Comparison of ENCODE assay signal across 8 mouse cellular contexts in the genomic region with DNA sequence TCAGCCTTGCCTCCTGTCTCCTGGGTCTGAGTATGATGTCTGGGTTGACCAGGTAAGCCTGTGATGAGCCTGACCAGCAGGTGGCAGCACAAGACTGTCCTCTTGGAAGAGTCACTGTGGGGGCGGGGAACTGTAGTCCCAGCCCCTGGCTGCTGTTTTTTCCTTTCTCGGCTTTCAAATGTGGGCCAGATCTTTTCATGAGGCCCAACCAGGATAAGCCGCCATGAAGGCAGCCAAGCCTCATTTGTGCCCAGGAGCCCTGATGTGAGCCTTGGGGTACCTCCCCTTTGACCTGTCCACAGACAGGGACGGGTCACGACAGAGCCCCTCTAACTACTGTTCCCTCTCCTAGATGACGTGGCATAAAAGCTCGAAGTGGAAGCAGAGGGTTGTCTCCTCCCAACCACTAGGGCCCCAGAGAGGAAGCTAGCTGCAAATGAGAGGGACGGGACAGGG. TPM values are rescaled to one million over a fixed set of nuclear protein-coding genes. Genes with fewer than 3 reads are reported as not detected.
DNase-seq lines count a peak whose midpoint lies in the region; ATAC-seq and TF ChIP-seq lines count a peak whose summit lies in the region.

No protein-coding gene starts in this region.

- in situ Hi-C loops in CH12.LX (cut with MboI; ENCODE audit: low pct_ligation_motif_present, low pct_unique_long_range_greater_than_20kb, low sequenced_read_pairs), result no loop called here

- TF ChIP-seq POLR2A in CH12.LX (IDR thresholded peaks at IDR 0.05; ENCODE audit: low read depth, low read length), result peak; percentile 68

- ATAC-seq in forebrain, embryonic 12.5 days (ENCODE audit: low FRiP score), result peak; percentile 48
- peak; percentile 73 for ATAC-seq in liver, postnatal 0 days
- ATAC-seq in neural tube, embryonic 14.5 days (ENCODE audit: low read depth), result peak; percentile 41; the same call in 1 of the 2 replicates

- H3K27me3 ChIP-seq in CH12.LX (replicated peaks), result no peaks in the 10 kb centered on the region
- H3K27me3 ChIP-seq in forebrain, embryonic 12.5 days, result peaks cover 5% of the 10 kb centered on the region; the same call in 1 of the 2 replicates
- H3K27me3 ChIP-seq in liver, postnatal 0 days (ENCODE audit: insufficient read depth, low read length), result peaks cover 35% of the 10 kb centered on the region
- H3K27me3 ChIP-seq in neural tube, embryonic 14.5 days (ENCODE audit: control insufficient read depth, insufficient read depth, low read length), result no peaks in the 10 kb centered on the region

- H3K9ac ChIP-seq in CH12.LX (ENCODE audit: insufficient read depth, low read depth), result peak overlapping the region; percentile 8; the same call in 1 of the 2 replicates
- H3K9ac ChIP-seq in forebrain, embryonic 12.5 days, result peak overlapping the region; percentile 98
- H3K9ac ChIP-seq in liver, postnatal 0 days (replicated peaks), result no peak overlapping the region; the same call in 1 of the 2 replicates
- peak overlapping the region; percentile 28; the same call in 1 of the 2 replicates for H3K9ac ChIP-seq in neural tube, embryonic 14.5 days (replicated peaks; ENCODE audit: low read depth, low read length)

- peak overlapping the region in 2 of 3 experiments; percentile 25 to 33 for H3K4me3 ChIP-seq in CH12.LX (replicated peaks in 1 of 3; ENCODE audit: low read depth in 2 of 3, low read length in 2 of 3, poor library complexity in 1 of 3)
- H3K4me3 ChIP-seq in forebrain, embryonic 12.5 days (replicated peaks), result peak overlapping the region; percentile 95
- peak overlapping the region; percentile 7; the same call in 1 of the 2 replicates for H3K4me3 ChIP-seq in liver, postnatal 0 days (ENCODE audit: low read depth, low read length)
- H3K4me3 ChIP-seq in neural tube, embryonic 14.5 days (ENCODE audit: low read depth, low read length), result peak overlapping the region; percentile 85

- peak overlapping the region; percentile 63 for H3K27ac ChIP-seq in CH12.LX (ENCODE audit: insufficient read depth, low read depth)
- peak overlapping the region; percentile 89 for H3K27ac ChIP-seq in forebrain, embryonic 12.5 days
- H3K27ac ChIP-seq in liver, postnatal 0 days (ENCODE audit: low read depth), result peak overlapping the region; percentile 74
- peak overlapping the region; percentile 72 for H3K27ac ChIP-seq in neural tube, embryonic 14.5 days (ENCODE audit: low read depth, low read length)

- peak; percentile 98 for DNase-seq in CH12.LX (ENCODE audit: extremely low read depth)
- DNase-seq in c-Kit-positive CD71-positive TER-119-negative erythroid progenitor cells, embryonic 14.5 days (ENCODE audit: low read depth), result peak; percentile 91
- peak; percentile 97 to 99 for DNase-seq in heart, postnatal 10 days
- DNase-seq in large intestine, adult 2 months (ENCODE audit: low read depth, low spot score), result peak; percentile 76
- DNase-seq in liver, postnatal 0 days, result peak; percentile 95
- DNase-seq in testis, postnatal 10 days (ENCODE audit: low spot score), result peak; percentile 100

- peaks cover 11% of the 10 kb centered on the region for H3K9me3 ChIP-seq in CH12.LX (replicated peaks; ENCODE audit: low read length)
- no peaks in the 10 kb centered on the region for H3K9me3 ChIP-seq in forebrain, embryonic 12.5 days
- H3K9me3 ChIP-seq in liver, postnatal 0 days (ENCODE audit: low read length), result no peaks in the 10 kb centered on the region
- H3K9me3 ChIP-seq in neural tube, embryonic 14.5 days (ENCODE audit: control insufficient read depth, low read length), result no peaks in the 10 kb centered on the region

- H3K4me2 ChIP-seq in CH12.LX (ENCODE audit: insufficient read depth, low read depth, poor library complexity, severe bottlenecking), result peak overlapping the region; percentile 52
- peak overlapping the region; percentile 97 for H3K4me2 ChIP-seq in forebrain, embryonic 12.5 days
- peak overlapping the region; percentile 68 for H3K4me2 ChIP-seq in liver, postnatal 0 days (ENCODE audit: low read depth, low read length)
- H3K4me2 ChIP-seq in neural tube, embryonic 14.5 days (ENCODE audit: low read depth, low read length), result peak overlapping the region; percentile 96

- peak; percentile 98 for TF ChIP-seq RAD21 in CH12.LX (IDR thresholded peaks at IDR 0.05; ENCODE audit: low read depth, low read length)

- intact Hi-C loops in heart, postnatal 10 days (cut with DNase I), result loop anchor here (1.0 to 5.0 kb wide), 3 partner anchors 28 to 289 kb away; no protein-coding TSS in a partner anchor

- no peaks in the 10 kb centered on the region for H3K79me2 ChIP-seq in CH12.LX (replicated peaks; ENCODE audit: control insufficient read depth, extremely low read depth, insufficient read depth, poor library complexity, severe bottlenecking)

- dilution Hi-C loops in CH12.LX (cut with MboI; ENCODE audit: extremely low pct_ligation_motif_present, extremely low pct_unique_long_range_greater_than_20kb, low sequenced_read_pairs), result no loop called here

- 1% methylated on average over 8 of the region's 8 CpGs for WGBS in forebrain, embryonic 12.5 days
- 19% methylated on average over 8 of the region's 8 CpGs for WGBS in large intestine, adult 2 months
- WGBS in liver, postnatal 0 days (ENCODE audit: insufficient replicate concordance), result 0% methylated on average over 8 of the region's 8 CpGs
- WGBS in neural tube, embryonic 14.5 days, result 1% methylated on average over 8 of the region's 8 CpGs

- H3K4me1 ChIP-seq in CH12.LX (ENCODE audit: control insufficient read depth in 1 of 2, insufficient read depth in 2 of 2), result peaks cover 8 to 32% of the 10 kb centered on the region in 2 experiments
- H3K4me1 ChIP-seq in forebrain, embryonic 12.5 days, result peaks cover 42% of the 10 kb centered on the region
- peaks cover 32% of the 10 kb centered on the region for H3K4me1 ChIP-seq in liver, postnatal 0 days (ENCODE audit: insufficient read depth)
- H3K4me1 ChIP-seq in neural tube, embryonic 14.5 days (ENCODE audit: control insufficient read depth, insufficient read depth, low read length), result peaks cover 21% of the 10 kb centered on the region

- no peak for TF ChIP-seq EP300 in CH12.LX (IDR thresholded peaks at IDR 0.05; ENCODE audit: low read length)
- TF ChIP-seq EP300 in liver, postnatal 0 days (IDR thresholded peaks at IDR 0.05; ENCODE audit: low read depth), result no peak

- H3K36me3 ChIP-seq in CH12.LX (replicated peaks in 1 of 2; ENCODE audit: control insufficient read depth in 1 of 2, insufficient read depth in 1 of 2, low read length in 1 of 2), result peaks cover 4 to 18% of the 10 kb centered on the region in 2 experiments
- H3K36me3 ChIP-seq in forebrain, embryonic 12.5 days (replicated peaks), result peaks cover 42% of the 10 kb centered on the region
- H3K36me3 ChIP-seq in liver, postnatal 0 days (replicated peaks; ENCODE audit: insufficient read depth, low read length), result no peaks in the 10 kb centered on the region
- H3K36me3 ChIP-seq in neural tube, embryonic 14.5 days (ENCODE audit: control insufficient read depth, insufficient read depth, low read length), result 0 out of 2 replicates have a peak, but pooled peaks cover 7% of the 10 kb centered on the region

- peak; percentile 75 to 98 for TF ChIP-seq CTCF in CH12.LX (conservative IDR thresholded peaks at IDR 0.05 in 1 of 2, IDR thresholded peaks at IDR 0.05 in 1 of 2; ENCODE audit: low read depth in 2 of 2, low read length in 2 of 2)
- TF ChIP-seq CTCF in liver, postnatal 0 days (IDR thresholded peaks at IDR 0.05; ENCODE audit: low read depth), result peak; percentile 97

TF ChIP-seq in CH12.LX, 34 proteins besides CTCF, POLR2A, EP300 and RAD21 (continues in another document):
- TF ChIP-seq SIN3A (IDR thresholded peaks at IDR 0.05; ENCODE audit: low read length) (peak; percentile 72; the same call in 1 of the 2 replicates), MAX (IDR thresholded peaks at IDR 0.05; ENCODE audit: low read length) (no peak), JUND (conservative IDR thresholded peaks at IDR 0.05; ENCODE audit: low read depth, low read length) (peak; percentile 48)

RNA-seq across cellular contexts. Expression of gene Ckb, which starts 3.7 kb away (rescaled TPM):
- total RNA-seq in CH12.LX (2012; rRNA removed) (3.2 and 3.7 TPM in 2 replicates), CH12.LX (2014; rRNA removed) (not detected in 2 replicates)
- 0.27 and 0.54 TPM in 2 replicates for polyA plus RNA-seq in CH12.LX (2012; ENCODE audit: insufficient read length, low read depth)
- 2,395 and 2,485 TPM in 2 replicates for polyA plus RNA-seq in forebrain, embryonic 12.5 days (2016; fragmentation: Nextera tagmentation; extraction: Ambion mirVana)
- 100 to 1,000 TPM; 127 to 140 TPM for total RNA-seq in heart, postnatal 10 days (2021)
- polyA plus RNA-seq in large intestine, adult 2 months (2012; rRNA removed), result 427 TPM in 2 replicates
- 28.1 and 32.7 TPM in 2 replicates for polyA plus RNA-seq in liver, postnatal 0 days (2015; fragmentation: Nextera tagmentation; extraction: Ambion mirVana)
- 1,430 and 1,628 TPM in 2 replicates for polyA plus RNA-seq in neural tube, embryonic 14.5 days (2014; fragmentation: Nextera tagmentation; extraction: Ambion mirVana)

RNA-seq across cellular contexts. Expression of gene Trmt61a, which starts 9.4 kb away (rescaled TPM):
- total RNA-seq in CH12.LX (2012; rRNA removed), result 37.4 and 55.0 TPM in 2 replicates
- 21.8 and 23.3 TPM in 2 replicates for total RNA-seq in CH12.LX (2014; rRNA removed)
- polyA plus RNA-seq in CH12.LX (2012; ENCODE audit: insufficient read length, low read depth), result 34.1 and 35.5 TPM in 2 replicates
- 15.4 and 16.7 TPM in 2 replicates for polyA plus RNA-seq in forebrain, embryonic 12.5 days (2016; fragmentation: Nextera tagmentation; extraction: Ambion mirVana)
- 1 to 10 TPM; 6.4 to 8.3 TPM for total RNA-seq in heart, postnatal 10 days (2021)
- polyA plus RNA-seq in large intestine, adult 2 months (2012; rRNA removed), result 28.0 and 33.9 TPM in 2 replicates
- 4.3 and 5.7 TPM in 2 replicates for polyA plus RNA-seq in liver, postnatal 0 days (2015; fragmentation: Nextera tagmentation; extraction: Ambion mirVana)
- polyA plus RNA-seq in neural tube, embryonic 14.5 days (2014; fragmentation: Nextera tagmentation; extraction: Ambion mirVana), result 4.3 and 5.0 TPM in 2 replicates

RNA-seq across cellular contexts. Expression of gene Bag5, which starts 44.6 kb away (rescaled TPM):
- total RNA-seq in CH12.LX (2012; rRNA removed) (24.1 and 26.9 TPM in 2 replicates), CH12.LX (2014; rRNA removed) (25.6 and 27.9 TPM in 2 replicates)
- 27.9 and 29.2 TPM in 2 replicates for polyA plus RNA-seq in CH12.LX (2012; ENCODE audit: insufficient read length, low read depth)
- 59.0 and 62.7 TPM in 2 replicates for polyA plus RNA-seq in forebrain, embryonic 12.5 days (2016; fragmentation: Nextera tagmentation; extraction: Ambion mirVana)
- total RNA-seq in heart, postnatal 10 days (2021), result 10 to 100 TPM; 29.1 to 32.7 TPM
- polyA plus RNA-seq in large intestine, adult 2 months (2012; rRNA removed), result 7.3 and 8.1 TPM in 2 replicates
- 16.7 TPM in 2 replicates for polyA plus RNA-seq in liver, postnatal 0 days (2015; fragmentation: Nextera tagmentation; extraction: Ambion mirVana)
- 68.1 and 71.8 TPM in 2 replicates for polyA plus RNA-seq in neural tube, embryonic 14.5 days (2014; fragmentation: Nextera tagmentation; extraction: Ambion mirVana)

RNA-seq across cellular contexts. Expression of gene Apopt1, which starts 44.6 kb away (rescaled TPM):
- total RNA-seq in CH12.LX (2012; rRNA removed) (38.7 and 43.6 TPM in 2 replicates), CH12.LX (2014; rRNA removed) (35.9 and 36.0 TPM in 2 replicates)
- 49.1 and 49.9 TPM in 2 replicates for polyA plus RNA-seq in CH12.LX (2012; ENCODE audit: insufficient read length, low read depth)
- polyA plus RNA-seq in forebrain, embryonic 12.5 days (2016; fragmentation: Nextera tagmentation; extraction: Ambion mirVana), result 55.0 and 56.0 TPM in 2 replicates
- total RNA-seq in heart, postnatal 10 days (2021), result 10 to 100 TPM; 39.6 to 41.5 TPM
- polyA plus RNA-seq in large intestine, adult 2 months (2012; rRNA removed), result 21.7 and 22.6 TPM in 2 replicates
- 21.5 and 22.1 TPM in 2 replicates for polyA plus RNA-seq in liver, postnatal 0 days (2015; fragmentation: Nextera tagmentation; extraction: Ambion mirVana)
- polyA plus RNA-seq in neural tube, embryonic 14.5 days (2014; fragmentation: Nextera tagmentation; extraction: Ambion mirVana), result 65.7 and 69.6 TPM in 2 replicates

Comparison
In these comparisons a context has a peak if more than half of its experiments do, and no peak if none do; other contexts are left out.
1. Peak in every context shown above with its lines: DNase-seq, ATAC-seq, H3K4me3 ChIP-seq and H3K27ac ChIP-seq.
2. H3K4me3 ChIP-seq: peak in every context shown above with its lines; median percentile 95 in forebrain, embryonic 12.5 days; 85 in neural tube, embryonic 14.5 days; 29 in CH12.LX; 7 in liver, postnatal 0 days.
3. RNA of gene Ckb, which starts 3.7 kb away (polyA plus RNA-seq): 2,395 to 2,485 TPM in forebrain, embryonic 12.5 days, 1,430 to 1,628 TPM in neural tube, embryonic 14.5 days, 427 TPM in large intestine, adult 2 months and 28.1 to 32.7 TPM in liver, postnatal 0 days; 0.27 to 0.54 TPM in CH12.LX; every median in the first group is over 10 times any median in the second.